Mouse (Mus musculus) fibroblast of lung, adult 2 months (primary cell): ENCODE results near the gene Stap2.

Source experiments
- DNase-seq: peaks from one replicate; pipeline ENCODE4 v3.0.0-alpha.2; 2011; ENCODE audit warnings: low read depth

The Stap2 gene

DNA sequence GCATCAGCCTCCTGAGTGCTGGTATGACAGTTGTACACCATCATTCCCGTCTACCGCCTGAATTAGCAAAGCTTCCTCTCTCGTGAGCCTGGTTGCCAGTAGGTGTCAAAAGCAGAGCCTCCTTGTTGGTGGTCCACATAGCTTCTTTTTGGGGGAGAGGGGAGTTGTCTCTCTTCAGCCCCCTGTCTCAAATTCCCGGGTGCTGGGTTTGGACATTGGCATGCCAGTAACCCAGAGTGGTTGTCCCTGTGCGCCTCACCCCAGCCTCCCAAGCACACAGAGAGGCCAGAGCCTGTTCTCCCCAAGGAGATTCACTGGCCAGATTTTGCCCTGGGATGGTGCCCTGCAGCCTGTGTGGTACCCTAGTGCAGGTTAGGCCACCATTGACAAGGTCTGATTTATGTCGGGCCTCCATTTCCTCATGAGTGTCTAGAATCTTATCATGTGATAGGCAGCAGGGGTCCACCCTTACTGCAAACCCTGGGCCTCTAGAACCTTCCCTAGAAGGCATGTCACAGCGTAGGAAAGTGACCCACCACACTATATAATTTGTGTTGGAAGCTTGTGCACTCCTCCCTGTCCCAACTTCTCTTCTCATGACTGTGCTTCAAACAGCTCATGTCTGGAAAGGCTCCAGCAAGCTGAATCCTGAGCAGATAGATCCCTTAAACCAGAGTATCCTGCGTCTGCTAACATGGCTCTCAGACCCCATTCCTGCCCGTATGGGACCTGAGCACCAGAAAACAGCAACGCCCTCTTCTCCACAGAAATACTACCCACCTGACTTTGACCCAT is 45.2 kb downstream of the Stap2 start:
- DNase-seq, result no peak

DNA sequence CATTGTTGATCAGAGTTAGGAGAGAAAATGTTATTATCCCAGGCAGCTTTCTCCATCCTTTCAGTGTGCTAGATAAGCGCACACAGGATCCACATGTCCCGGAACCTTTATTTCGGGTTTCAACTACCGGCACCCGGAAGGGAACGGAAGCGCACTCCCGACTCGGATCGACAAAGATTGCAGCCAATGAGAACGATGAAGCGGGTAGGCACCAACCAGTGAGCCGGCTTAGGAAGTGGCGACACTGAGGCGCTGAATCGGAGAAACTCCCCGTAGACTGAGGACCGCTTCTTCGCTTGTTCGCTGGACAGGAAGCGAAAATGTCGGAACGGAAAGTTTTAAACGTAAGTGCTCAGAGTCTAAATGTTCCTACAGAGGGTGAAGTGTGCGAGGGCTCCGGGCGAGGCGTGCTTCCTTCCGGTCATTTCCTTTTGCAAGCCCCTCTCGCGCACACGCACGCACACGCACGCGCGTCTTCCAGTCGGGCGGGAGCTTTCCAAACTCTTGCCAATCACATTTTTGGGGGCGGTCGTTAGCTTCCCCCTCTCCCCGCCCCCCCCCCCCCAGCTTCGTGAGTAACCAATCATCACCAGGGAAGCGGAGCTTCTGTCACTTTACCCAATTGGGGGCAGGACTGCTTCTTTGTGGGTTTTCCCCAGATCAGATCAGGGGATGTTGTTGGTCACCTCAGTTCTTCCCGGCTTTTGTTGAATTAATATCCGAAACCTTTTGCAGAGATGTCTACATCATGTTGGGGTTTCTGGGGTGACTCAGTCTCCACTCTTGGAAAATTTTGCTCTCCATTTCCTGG is 46.3 kb downstream of the Stap2 start, which contains the start of gene Yju2:
Gene Yju2, plus strand, starts transcription at position 182 of the 811 bp plus-strand sequence.
- DNase-seq, result peak; percentile 97

DNA sequence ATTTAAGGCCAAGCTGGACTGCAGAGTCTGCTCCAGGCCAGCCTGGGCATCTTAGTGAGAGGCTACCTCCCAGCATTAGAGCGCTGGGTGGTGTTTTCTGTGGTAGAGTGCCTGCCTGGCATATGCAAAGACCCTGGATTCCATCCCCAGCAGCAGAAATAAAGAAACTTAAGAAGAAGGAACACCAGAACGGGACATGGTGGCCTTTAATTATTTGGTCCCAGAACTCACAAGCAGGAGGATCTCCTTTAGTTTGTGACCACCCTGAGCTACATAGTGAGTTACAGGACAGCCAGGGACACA is 46.8 kb downstream of the Stap2 start:
- DNase-seq, result no peak

DNA sequence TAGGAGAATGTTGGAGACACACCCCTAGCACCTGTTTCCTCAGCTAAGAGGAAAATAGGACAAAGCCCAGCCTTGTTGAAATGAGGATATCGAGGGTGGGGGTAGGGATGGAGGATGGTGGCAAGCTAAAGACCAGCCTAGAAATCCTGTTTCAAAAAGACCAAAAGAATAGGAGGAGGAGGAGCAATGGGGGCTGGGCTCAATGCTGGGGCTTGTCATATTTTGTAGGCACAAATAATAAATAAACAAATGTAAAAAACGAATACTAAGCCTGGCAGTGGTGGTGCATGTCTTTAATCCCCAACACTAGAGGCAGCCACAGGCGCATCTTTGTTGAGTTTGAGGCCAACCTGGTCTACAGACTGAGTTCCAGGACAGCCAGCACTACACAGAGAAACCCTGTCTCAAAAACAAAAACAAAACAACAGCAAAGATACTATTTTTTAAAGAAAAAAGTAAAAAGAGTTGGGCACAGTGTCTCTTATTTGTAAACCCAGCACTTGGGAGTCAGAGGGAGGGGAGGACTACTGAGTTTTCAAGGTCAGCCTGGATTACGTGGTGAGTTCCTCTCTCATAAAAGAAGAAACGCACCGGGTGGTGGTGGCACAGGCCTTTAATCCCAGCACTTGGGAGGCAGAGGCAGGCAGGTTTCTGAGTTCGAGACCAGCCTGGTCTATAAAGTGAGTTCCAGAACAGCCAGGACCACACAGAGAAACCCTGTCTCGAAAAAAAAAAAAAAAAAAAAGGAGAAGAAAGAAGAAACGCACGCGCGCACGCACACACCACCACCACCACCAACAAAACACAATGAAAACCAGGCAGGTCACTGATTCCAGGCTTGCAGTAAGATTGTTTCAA is 47.4 kb downstream of the Stap2 start:
- no peak for DNase-seq

DNA sequence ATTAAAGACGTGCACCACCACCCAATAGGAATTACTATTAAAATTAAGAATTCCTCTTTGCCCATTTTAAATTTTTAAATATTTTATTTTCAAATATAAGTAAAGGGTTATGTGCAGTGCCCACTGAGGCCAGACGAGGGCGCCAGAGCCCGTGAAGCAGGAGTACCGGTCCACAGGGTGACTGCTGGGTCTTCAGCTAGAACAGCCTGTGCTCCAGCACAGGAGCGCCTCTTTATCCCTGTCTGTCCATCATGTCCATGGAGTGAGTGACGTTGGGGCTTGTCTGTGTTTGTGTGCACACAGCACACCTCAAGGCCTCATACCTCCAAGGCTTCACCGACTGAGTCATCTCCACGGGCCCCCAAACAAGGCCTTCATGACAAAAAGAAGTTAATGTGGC is 48.2 kb downstream of the Stap2 start:
- DNase-seq, result peak; percentile 14

DNA sequence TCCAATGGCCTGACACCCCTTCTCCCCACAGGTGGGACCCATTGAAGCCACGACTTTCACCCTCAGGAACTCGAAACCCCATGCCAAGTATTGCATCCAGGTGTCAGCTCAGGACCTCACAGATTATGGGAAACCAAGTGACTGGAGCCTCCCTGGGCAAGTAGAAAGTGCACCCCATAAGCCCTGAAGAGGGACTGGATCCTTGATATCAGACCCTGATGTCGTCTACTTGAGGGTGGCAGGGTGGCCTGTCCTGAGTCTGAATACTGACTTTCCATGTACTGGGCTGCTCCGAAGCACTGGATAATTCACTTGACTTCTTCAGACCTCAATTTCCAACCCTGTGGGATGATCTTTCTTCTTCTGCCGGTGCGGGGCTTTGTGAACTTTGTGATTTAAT is 48.8 kb downstream of the Stap2 start:
- DNase-seq, result no peak

DNA sequence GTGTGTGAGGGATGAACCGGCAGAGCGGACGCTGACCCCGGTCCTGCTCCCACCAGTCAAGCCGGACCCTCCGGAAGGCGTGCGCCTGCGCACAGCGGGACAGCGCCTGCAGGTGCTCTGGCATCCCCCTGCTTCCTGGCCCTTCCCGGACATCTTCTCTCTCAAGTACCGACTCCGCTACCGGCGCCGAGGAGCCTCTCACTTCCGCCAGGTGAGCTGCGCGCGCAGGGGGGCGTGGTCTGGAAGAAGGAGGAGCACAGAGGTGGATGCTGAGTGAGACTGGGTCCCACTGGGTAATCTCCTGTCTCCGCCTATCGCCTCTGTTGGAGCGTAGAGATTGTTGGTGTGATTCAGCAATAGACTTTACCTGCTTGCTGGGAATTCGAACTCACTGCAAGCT is 49.3 kb downstream of the Stap2 start:
- DNase-seq, result no peak

DNA sequence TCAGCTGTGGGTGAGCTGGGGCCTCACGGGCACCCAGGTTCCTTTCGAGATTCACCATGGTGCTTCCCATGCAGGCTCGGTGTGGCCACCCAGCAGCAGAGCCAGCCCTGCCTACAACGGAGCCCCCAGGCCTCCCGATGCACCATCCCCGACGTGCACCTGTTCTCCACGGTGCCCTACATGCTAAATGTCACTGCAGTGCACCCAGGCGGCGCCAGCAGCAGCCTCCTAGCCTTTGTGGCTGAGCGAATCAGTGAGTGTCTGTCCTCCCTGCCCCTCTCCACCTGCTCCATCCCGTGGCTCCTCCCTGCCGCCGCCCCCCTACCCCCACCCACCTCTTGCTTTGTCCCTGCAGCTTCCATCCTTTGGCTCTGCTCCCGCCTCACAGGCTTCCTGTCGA is 51.2 kb downstream of the Stap2 start:
- DNase-seq, result no peak

DNA sequence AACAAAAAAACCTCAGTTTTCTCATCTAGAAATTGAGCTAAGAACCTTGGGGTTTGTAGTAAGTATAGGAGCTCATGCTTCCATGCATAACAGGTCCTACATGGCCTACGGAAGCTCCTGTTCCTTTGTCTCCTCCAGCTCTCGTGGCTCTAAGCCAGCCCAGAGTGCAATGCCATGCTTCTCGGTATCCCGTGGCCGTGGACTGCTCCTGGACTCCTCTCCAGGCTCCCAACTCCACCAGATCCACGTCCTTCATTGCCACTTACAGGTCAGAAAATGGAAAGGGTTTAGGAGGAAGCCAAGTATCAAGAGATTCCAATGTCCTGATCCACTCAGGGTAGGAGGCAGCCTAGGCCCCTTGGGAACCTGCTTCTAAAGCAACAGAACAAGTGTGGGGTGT is 51.6 kb downstream of the Stap2 start:
- DNase-seq, result no peak

DNA sequence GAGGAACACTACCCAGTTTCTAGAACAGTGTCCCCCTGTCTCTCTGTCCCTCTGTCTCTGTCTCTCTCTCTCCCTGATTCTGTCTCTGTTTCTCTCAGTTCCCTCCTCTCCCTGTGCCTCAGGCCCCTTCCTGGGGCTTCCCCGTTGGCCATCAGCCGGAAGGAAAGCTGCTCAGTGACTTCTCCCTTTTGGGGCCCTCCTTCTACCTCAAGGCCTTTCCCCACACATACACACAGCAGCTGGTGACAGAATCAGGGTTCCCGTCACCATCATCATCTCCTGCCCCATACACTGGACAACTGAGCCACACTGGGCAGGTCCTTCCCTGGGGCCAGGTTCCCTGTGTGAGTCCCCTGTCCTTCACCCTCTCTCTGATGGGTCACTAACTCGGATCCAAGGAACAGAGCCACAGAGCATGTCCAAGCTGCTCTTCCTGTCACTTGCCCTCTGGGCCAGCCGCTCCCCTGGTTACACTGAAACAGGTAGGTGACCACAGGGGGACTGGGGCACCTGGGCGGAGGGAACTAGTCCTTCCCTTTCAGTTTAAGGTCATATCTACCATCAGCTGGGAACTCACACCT is 52.8 kb downstream of the Stap2 start, which contains the start of gene Ebi3:
Gene Ebi3, plus strand, starts transcription at position 194 of the 581 bp plus-strand sequence.
- DNase-seq, result no peak

DNA sequence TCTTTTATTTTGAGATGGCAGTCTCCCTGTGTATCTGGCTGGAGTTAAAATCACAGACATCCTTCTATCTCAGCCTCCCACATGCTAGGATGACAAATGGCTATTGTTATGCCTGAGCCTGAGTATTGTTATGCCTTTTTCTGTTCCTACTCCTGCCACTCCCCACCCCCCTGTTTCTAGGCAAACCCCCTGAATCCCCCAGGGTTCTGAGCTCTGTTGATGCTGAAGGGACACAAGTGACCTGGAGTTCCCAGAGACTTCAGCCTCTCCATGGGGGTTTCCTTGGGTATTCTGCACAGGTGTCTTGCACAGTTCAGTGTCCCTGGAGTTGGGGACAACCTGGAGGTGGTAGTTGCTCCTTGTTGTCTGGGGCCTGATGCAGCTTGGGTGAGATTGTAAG is 53.3 kb downstream of the Stap2 start:
- DNase-seq, result no peak

DNA sequence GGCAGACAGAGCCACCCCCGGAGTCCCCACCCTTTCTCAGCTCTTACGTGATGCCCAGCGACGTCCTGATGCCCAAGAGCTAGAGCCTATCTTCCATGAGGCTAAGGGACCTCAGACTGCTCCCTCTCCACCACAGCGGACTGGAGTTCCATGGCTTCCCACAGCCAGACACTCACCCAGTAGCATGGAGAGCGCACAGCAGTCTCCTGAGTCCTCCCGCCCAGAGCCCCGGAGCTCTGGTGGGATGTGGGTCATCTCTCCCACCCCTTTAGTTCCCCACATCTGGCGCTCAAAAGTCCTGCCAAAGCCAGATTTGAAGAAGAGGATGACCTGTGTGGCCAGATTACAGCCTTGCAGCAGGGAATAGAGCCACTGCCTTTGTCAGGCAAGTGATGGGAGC is 54.8 kb downstream of the Stap2 start:
- DNase-seq, result no peak

DNA sequence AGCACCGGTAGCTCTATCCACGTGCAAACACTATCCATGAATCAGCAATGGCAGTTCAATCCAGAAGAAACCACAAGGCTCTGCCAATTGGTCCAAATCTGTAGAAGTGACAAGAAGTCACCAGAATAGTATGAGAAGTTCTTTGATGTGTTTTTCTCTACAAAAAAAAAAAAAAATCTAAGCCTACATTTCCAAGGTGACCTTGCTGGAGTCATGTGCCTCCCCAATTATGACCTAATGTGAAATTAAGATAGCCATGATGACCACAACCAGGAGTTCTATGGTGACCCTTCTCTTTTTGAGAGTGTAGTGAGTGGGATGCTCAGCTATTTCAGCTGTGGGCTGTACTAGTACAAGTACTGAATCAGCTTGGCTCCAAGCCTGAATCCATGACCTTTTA is 56.0 kb downstream of the Stap2 start, which contains the start of gene Zfp119b:
Gene Zfp119b, minus strand, starts transcription at position 101 of the 400 bp plus-strand sequence.
- DNase-seq, result no peak

DNA sequence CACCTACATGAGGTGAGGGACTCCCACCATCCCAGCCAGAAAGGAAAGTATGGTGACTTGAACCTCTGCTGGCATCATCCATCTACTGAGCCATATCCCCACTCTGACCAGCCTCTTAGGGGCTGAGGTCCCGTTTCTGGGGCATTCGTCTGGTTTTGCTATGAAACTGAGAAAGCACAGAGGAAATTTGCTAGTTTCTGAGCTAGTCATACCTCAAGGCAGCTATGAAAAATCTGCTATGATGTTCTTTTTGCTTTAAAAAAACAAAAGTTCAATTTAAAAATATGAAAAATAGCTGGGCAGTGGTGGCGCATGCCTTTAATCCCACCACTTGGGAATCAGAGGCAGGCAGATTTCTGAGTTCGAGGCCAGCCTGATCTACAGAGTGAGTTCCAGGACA is 56.7 kb downstream of the Stap2 start:
- no peak for DNase-seq
